Mouse (Mus musculus) small intestine, adult 2 months (tissue): Measurements from ENCODE around the gene Parp3. TPM values are rescaled to one million over a fixed set of nuclear protein-coding genes. Genes with fewer than 3 reads are reported as not detected.
"Not testable (repeated sequence)": the region's sequence is repeated elsewhere in the genome, so short reads cannot be mapped to it uniquely, and the experiment has no call there.

Source experiments
- H3K27ac ChIP-seq: fragments of 200-500 bp; 2 replicates; pipeline ENCODE4 v1.5.1; 2012; ENCODE audit warnings: low read depth, low read length, control low read depth, inconsistent platforms; ENCODE audit not compliant: insufficient read depth
- H3K27me3 ChIP-seq: fragments of 200-500 bp; 2 replicates; pipeline ENCODE4 v1.6.1; 2012; ENCODE audit warnings: mild to moderate bottlenecking, moderate library complexity, low read length, inconsistent platforms; ENCODE audit not compliant: control insufficient read depth, insufficient read depth
- H3K36me3 ChIP-seq: fragments of 200-500 bp; 2 replicates; pipeline ENCODE4 v1.6.1; 2012; ENCODE audit warnings: mild to moderate bottlenecking, low read length, control low read depth, inconsistent platforms; ENCODE audit not compliant: control insufficient read depth, insufficient read depth
- H3K4me1 ChIP-seq: fragments of 200-500 bp; 2 replicates; pipeline ENCODE4 v1.6.1; 2012; ENCODE audit warnings: low read length, inconsistent platforms, mixed read lengths; ENCODE audit not compliant: control insufficient read depth, insufficient read depth, insufficient read length
- H3K4me3 ChIP-seq: fragments of 200-500 bp; 2 replicates; pipeline ENCODE4 v1.5.1; 2012; ENCODE audit warnings: low read depth, mild to moderate bottlenecking, control low read depth, inconsistent platforms, low read length, moderate library complexity
- CTCF ChIP-seq: fragments of 200-500 bp; IDR thresholded peaks from 2 replicates; pipeline ENCODE4 v1.5.1; 2012; ENCODE audit warnings: low read depth, mild to moderate bottlenecking, control low read depth, inconsistent platforms, low read length, moderate library complexity, mixed read lengths; ENCODE audit not compliant: insufficient replicate concordance, insufficient read length; ENCODE audit errors: extremely low read depth
- POLR2A ChIP-seq: fragments of 200-500 bp; IDR thresholded peaks from 2 replicates; pipeline ENCODE4 v1.6.1; 2012; ENCODE audit warnings: low read depth, mild to moderate bottlenecking, control low read depth, inconsistent platforms, low read length, moderate library complexity
- WGBS: fragments of 180-500 bp; shearing (Covaris S2); methylation state at CpG from one replicate; pipeline ENCODE4 v1.1.7; 2018; 5-methylcytosine and 5-hydroxymethylcytosine counted together
- polyA plus RNA-seq: library from polyadenylated mRNA; depleted of rRNA; stranded (reverse); fragments of >200 nt; gene quantifications from 2 replicates; pipeline ENCODE4 v1.2.3, GENCODE M21; 2012

Parp3 gene
- polyA plus RNA-seq, 1 experiment = 19.5 TPM

- TF ChIP-seq CTCF (no peak), POLR2A (no peak)
- Histone ChIP-seq H3K27ac (no peak overlapping the region), H3K27me3 (no peaks in the 10 kb centered on the region; the same call in none of the 2 replicates), H3K4me3 (no peak overlapping the region), H3K36me3 (no peaks in the 10 kb centered on the region), H3K4me1 (no peaks in the 10 kb centered on the region)
- whole genome bisulfite sequencing = 79% methylated on average over 6 of the region's 6 CpGs
Measured at GRCm38 (mm10) chr9:106504246-106504645, 27.5 kb upstream of the Parp3 start.

- H3K36me3 ChIP-seq = no peaks in the 10 kb centered on the region
- H3K4me3 ChIP-seq = no peak overlapping the region
- no peak for TF ChIP-seq CTCF
- no peak for TF ChIP-seq POLR2A
- no peaks in the 10 kb centered on the region for H3K4me1 ChIP-seq
- no peak overlapping the region for H3K27ac ChIP-seq
- 84% methylated on average over 22 of the region's 22 CpGs for WGBS
- H3K27me3 ChIP-seq = no peaks in the 10 kb centered on the region
Measured at GRCm38 (mm10) chr9:106501846-106502245, 25.1 kb upstream of the Parp3 start.

GRCm38 (mm10) chr9:106499667-106500066 lies 22.9 kb upstream of the Parp3 start, which contains the start of gene Iqcf1:
Gene Iqcf1, plus strand, starts transcription at chr9:106499967.
- Histone ChIP-seq H3K4me1 (no peaks in the 10 kb centered on the region), H3K4me3 (no peak within 1 kb of the TSS), H3K27ac (no peak within 1 kb of the TSS), H3K27me3 (no peaks in the 10 kb centered on the region), H3K36me3 (no peaks in the 10 kb centered on the region)
- TF ChIP-seq POLR2A (no peak), CTCF (no peak)
- WGBS = 92% methylated on average over 6 of the region's 6 CpGs

GRCm38 (mm10) chr9:106487602-106488001 lies 10.9 kb upstream of the Parp3 start:
- not testable (repeated sequence) for H3K27ac ChIP-seq, H3K4me3 ChIP-seq, H3K4me1 ChIP-seq, H3K27me3 ChIP-seq
- 89% methylated on average over 6 of the region's 6 CpGs for whole genome bisulfite sequencing
- H3K36me3 ChIP-seq = peaks cover 30% of the 10 kb centered on the region

- Histone ChIP-seq H3K27ac (no peak overlapping the region), H3K36me3 (peaks cover 38% of the 10 kb centered on the region), H3K4me1 (no peaks in the 10 kb centered on the region), H3K4me3 (no peak overlapping the region), H3K27me3 (no peaks in the 10 kb centered on the region)
- TF ChIP-seq POLR2A (no peak), CTCF (no peak)
- 91% methylated on average over 10 of the region's 10 CpGs for WGBS
Measured at GRCm38 (mm10) chr9:106485076-106485475, 8.3 kb upstream of the Parp3 start.

- 92% methylated on average over 17 of the region's 17 CpGs for WGBS
- no peaks in the 10 kb centered on the region for H3K4me1 ChIP-seq
- H3K27ac ChIP-seq = no peak overlapping the region
- H3K36me3 ChIP-seq = peaks cover 38% of the 10 kb centered on the region
- H3K27me3 ChIP-seq = no peaks in the 10 kb centered on the region
- TF ChIP-seq POLR2A (no peak), CTCF (no peak)
- no peak overlapping the region for H3K4me3 ChIP-seq
Measured at GRCm38 (mm10) chr9:106483606-106484005, 6.9 kb upstream of the Parp3 start.

GRCm38 (mm10) chr9:106483136-106483535 lies 6.4 kb upstream of the Parp3 start:
- peaks cover 38% of the 10 kb centered on the region for H3K36me3 ChIP-seq
- WGBS = 94% methylated on average over 10 of the region's 10 CpGs
- H3K4me1 ChIP-seq = peaks cover under 1% of the 10 kb centered on the region; the same call in 1 of the 2 replicates

GRCm38 (mm10) chr9:106482578-106483115 lies 5.9 kb upstream of the Parp3 start:
- Histone ChIP-seq H3K4me3 (no peak overlapping the region), H3K36me3 (peaks cover 38% of the 10 kb centered on the region), H3K27me3 (no peaks in the 10 kb centered on the region), H3K27ac (no peak overlapping the region), H3K4me1 (peaks cover 5% of the 10 kb centered on the region; the same call in 1 of the 2 replicates)
- no peak for TF ChIP-seq POLR2A
- no peak for TF ChIP-seq CTCF
- 88% methylated on average over 17 of the region's 17 CpGs for WGBS

More at GRCm38 (mm10) chr9:106483136-106483535, 6.4 kb upstream of the Parp3 start:
- no peak overlapping the region for H3K27ac ChIP-seq
- TF ChIP-seq POLR2A (no peak), CTCF (no peak)
- no peak overlapping the region for H3K4me3 ChIP-seq
- H3K27me3 ChIP-seq = no peaks in the 10 kb centered on the region
